Mouse (Mus musculus) midbrain, embryonic 11.5 days (tissue): Measurements from ENCODE around the gene Tomm5. TPM values are rescaled to one million over a fixed set of nuclear protein-coding genes. Genes with fewer than 3 reads are reported as not detected.

Source experiments
- ATAC-seq: fragments of 200-750 bp; cut with Nextera tagmentation; 2 replicates; pipeline ENCODE4 v1.8.0; 2017; ENCODE audit warnings: moderate TSS enrichment, moderate library complexity; ENCODE audit not compliant: low FRiP score
- DNase-seq: peaks from one replicate; pipeline ENCODE4 v3.0.0; 2015; ENCODE audit warnings: low spot score; ENCODE audit errors: missing footprints
- H3K27ac ChIP-seq: fragments of 300-500 bp; sonication (generic); 2 replicates; pipeline ENCODE4 v1.5.1; 2014; ENCODE audit warnings: low read depth, low read length
- H3K27me3 ChIP-seq: fragments of 300-500 bp; sonication (generic); 2 replicates; pipeline ENCODE4 v1.6.1; 2014; ENCODE audit warnings: mild to moderate bottlenecking, low read length, moderate library complexity, mixed read lengths; ENCODE audit not compliant: control insufficient read depth, insufficient read depth
- H3K36me3 ChIP-seq: fragments of 300-500 bp; sonication (generic); 2 replicates; pipeline ENCODE4 v1.6.1; 2014; ENCODE audit warnings: mild to moderate bottlenecking, low read length, moderate library complexity, mixed read lengths; ENCODE audit not compliant: control insufficient read depth, insufficient read depth
- H3K4me1 ChIP-seq: fragments of 300-500 bp; sonication (generic); 2 replicates; pipeline ENCODE4 v1.6.1; 2014; ENCODE audit warnings: low read length; ENCODE audit not compliant: control insufficient read depth, insufficient read depth
- H3K4me2 ChIP-seq: fragments of 300-500 bp; sonication (generic); 2 replicates; pipeline ENCODE4 v1.6.1; 2014; ENCODE audit warnings: mild to moderate bottlenecking, moderate library complexity
- H3K4me3 ChIP-seq: fragments of 300-500 bp; sonication (generic); 2 replicates; pipeline ENCODE4 v1.5.1; 2014; ENCODE audit warnings: low read depth, low read length
- H3K9ac ChIP-seq: fragments of 300-500 bp; sonication (generic); 2 replicates; pipeline ENCODE4 v1.6.1; 2014; ENCODE audit warnings: low read length
- H3K9me3 ChIP-seq: fragments of 300-500 bp; sonication (generic); 2 replicates; pipeline ENCODE4 v1.6.1; 2016; ENCODE audit warnings: low read length; ENCODE audit not compliant: control insufficient read depth
- WGBS: fragments of 180-500 bp; shearing (Covaris S2); extraction: QIAGEN DNeasy Blood & Tissue Kit; methylation state at CpG from one replicate; pipeline ENCODE4 v1.1.7; 2014; 5-methylcytosine and 5-hydroxymethylcytosine counted together
- polyA plus RNA-seq: library from polyadenylated mRNA; unstranded; fragments of >200 nt; fragmentation: Nextera tagmentation; extraction: Ambion mirVana; gene quantifications from 2 replicates; pipeline ENCODE4 v1.2.1, GENCODE M21; 2014

The Tomm5 gene
- polyA plus RNA-seq, 1 experiment from 2014 or later, result 185 TPM

DNA sequence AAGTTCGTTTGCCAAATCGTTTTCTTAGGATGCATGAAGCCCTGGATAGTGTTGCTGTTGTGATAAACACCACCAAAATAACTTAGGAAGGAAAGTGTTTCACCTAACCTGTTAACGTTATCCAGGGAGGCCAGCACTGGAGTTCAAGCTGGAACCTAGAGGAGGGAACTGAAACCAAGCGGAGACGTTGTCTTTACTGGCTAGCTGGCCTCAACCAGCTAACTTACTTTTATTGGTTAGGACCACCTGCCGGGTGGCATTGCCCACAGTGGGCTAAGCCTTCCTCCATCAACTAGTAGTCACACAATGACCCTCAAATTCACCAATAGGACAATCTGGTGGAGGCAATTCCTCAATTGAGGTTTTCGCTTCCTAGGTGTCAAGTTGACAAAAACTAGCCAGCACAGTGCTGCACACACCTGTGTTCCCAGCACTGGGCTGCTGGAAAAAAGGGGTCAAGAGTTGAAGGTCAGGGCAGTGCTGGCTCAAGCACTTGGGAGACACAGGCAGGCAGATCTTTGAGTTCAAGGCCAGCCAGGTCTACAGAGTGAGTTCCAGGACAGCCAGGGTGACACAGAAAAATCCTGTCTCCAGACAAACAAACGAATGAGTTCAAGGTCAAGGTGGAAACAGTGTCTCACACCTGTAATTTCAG is 669 bp upstream of the Tomm5 start:
- Histone ChIP-seq H3K9ac (no peak overlapping the region), H3K4me3 (no peak overlapping the region), H3K4me1 (peaks cover 7% of the 10 kb centered on the region), H3K27ac (no peak overlapping the region), H3K36me3 (no peaks in the 10 kb centered on the region), H3K27me3 (no peaks in the 10 kb centered on the region), H3K9me3 (no peaks in the 10 kb centered on the region), H3K4me2 (no peak overlapping the region; the same call in 1 of the 2 replicates)
- WGBS, result 72% methylated on average over 8 of the region's 8 CpGs
- DNase-seq, result no peak
- ATAC-seq, result no peak

DNA sequence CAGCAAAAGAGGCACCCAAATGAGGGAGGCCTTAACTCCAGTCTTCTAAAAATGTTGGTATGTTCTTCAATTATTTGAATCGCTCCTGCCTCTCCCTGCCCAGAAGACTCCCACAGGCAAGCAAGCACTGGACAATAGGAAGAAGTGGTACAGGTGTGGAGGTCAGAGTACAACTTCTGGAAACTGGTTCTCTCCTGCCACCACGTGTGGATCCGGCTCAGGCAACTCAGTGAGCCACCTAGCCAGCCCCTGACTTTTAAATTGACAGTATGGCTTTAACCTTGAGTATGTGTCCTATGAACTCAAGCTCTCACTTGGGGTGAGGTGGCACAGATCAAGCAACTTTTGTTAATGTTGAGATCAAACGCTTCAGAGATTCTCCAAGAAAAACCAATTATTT is 848 bp downstream of the Tomm5 start:
- Histone ChIP-seq H3K4me1 (peaks cover 7% of the 10 kb centered on the region), H3K9me3 (no peaks in the 10 kb centered on the region), H3K9ac (peak overlapping the region; percentile 90), H3K4me2 (peak overlapping the region; percentile 75), H3K36me3 (no peaks in the 10 kb centered on the region), H3K27ac (no peak overlapping the region), H3K27me3 (no peaks in the 10 kb centered on the region), H3K4me3 (peak overlapping the region; percentile 88)
- ATAC-seq (no peak), DNase-seq (no peak)
- 9% methylated on average over 4 of the region's 4 CpGs for WGBS

- Histone ChIP-seq H3K9ac (no peak overlapping the region), H3K36me3 (no peaks in the 10 kb centered on the region), H3K27ac (no peak overlapping the region), H3K9me3 (no peaks in the 10 kb centered on the region), H3K4me3 (no peak overlapping the region), H3K4me2 (no peak overlapping the region; the same call in 1 of the 2 replicates), H3K4me1 (peaks cover 7% of the 10 kb centered on the region), H3K27me3 (no peaks in the 10 kb centered on the region)
- WGBS, result 77% methylated on average over 5 of the region's 5 CpGs
- DNase-seq (peak; percentile 45), ATAC-seq (no peak)
These were observed 1.5 kb downstream of the Tomm5 start for GRCm38 (mm10) chr4:45106409-45106808.

DNA sequence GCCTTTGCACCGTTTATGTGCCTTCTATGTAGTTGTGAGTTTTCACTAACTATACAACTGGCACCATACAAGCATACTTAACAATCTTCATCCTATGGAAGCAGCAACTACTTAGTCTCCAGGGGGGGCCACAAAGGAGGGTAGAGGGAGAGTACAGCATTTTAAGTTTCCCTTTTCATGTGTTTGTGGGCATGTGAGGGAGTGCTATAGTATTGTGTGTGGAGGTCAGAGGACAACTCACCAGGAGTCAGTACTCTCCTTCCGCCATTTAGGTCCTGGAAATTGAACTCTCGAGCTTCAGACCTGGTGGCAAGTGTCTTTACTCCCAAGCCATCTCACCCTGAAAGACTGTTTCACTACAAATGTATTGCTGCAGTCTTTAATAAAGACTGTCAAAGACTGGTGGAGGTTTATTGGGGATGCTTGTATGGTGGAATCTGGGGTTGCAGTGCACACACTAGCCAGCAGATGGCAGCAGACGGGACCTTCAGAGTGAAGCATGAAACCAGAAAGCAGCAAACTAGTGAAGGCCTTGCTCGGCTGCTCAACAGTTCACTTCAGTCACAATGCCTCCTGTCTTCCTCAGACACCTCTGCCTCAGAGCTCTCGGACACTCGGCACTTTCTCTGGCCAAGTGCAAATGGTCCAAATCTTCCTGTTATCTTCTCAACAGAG is 10.6 kb downstream of the Tomm5 start:
- H3K36me3 ChIP-seq, result no peaks in the 10 kb centered on the region
- H3K4me2 ChIP-seq, result no peak overlapping the region
- no peaks in the 10 kb centered on the region for H3K27me3 ChIP-seq
- 27% methylated on average over 7 of the region's 7 CpGs for WGBS
- no peak overlapping the region for H3K4me3 ChIP-seq
- H3K9me3 ChIP-seq, result no peaks in the 10 kb centered on the region
- H3K27ac ChIP-seq, result no peak overlapping the region
- H3K4me1 ChIP-seq, result no peaks in the 10 kb centered on the region
- peak; percentile 99 for DNase-seq
- no peak for ATAC-seq
- H3K9ac ChIP-seq, result no peak overlapping the region

DNA sequence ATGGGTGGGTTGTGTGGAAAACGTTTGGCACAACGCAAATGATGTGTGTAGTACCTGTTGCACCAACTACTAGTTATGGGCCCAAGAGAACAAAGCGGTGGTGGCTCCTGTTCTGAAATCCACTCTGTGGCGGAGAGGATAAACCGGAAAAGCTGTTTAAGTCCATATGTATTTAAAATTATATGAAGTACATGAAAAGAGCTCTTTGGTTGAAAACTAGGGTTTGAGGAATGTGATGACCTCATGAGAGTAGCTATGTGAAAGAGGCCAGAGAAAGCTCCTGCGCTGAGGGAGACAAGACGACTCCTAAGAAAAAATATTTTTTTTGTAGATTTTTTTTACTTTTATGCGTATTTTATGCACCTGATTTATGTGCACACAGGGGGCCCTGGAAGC is 23.0 kb downstream of the Tomm5 start:
- H3K27me3 ChIP-seq, result no peaks in the 10 kb centered on the region
- WGBS, result 44% methylated on average over 8 of the region's 8 CpGs
- peak overlapping the region; percentile 24; the same call in 1 of the 2 replicates for H3K9ac ChIP-seq
- DNase-seq, result no peak
- H3K27ac ChIP-seq, result no peak overlapping the region
- ATAC-seq, result no peak
- peaks cover 7% of the 10 kb centered on the region for H3K4me1 ChIP-seq
- H3K36me3 ChIP-seq, result no peaks in the 10 kb centered on the region
- H3K4me3 ChIP-seq, result peak overlapping the region; percentile 60; the same call in 1 of the 2 replicates
- no peaks in the 10 kb centered on the region for H3K9me3 ChIP-seq
- peak overlapping the region; percentile 62 for H3K4me2 ChIP-seq

GRCm38 (mm10) chr4:45084021-45084894 is 23.7 kb downstream of the Tomm5 start, which contains the start of gene Fbxo10:
Gene Fbxo10 (minus strand): TSS chr4:45084604.
- Histone ChIP-seq H3K4me3 (peak within 1 kb of the TSS; percentile 60), H3K4me1 (peaks cover 7% of the 10 kb centered on the region), H3K4me2 (peak within 1 kb of the TSS; percentile 62), H3K9me3 (no peaks in the 10 kb centered on the region), H3K9ac (peak within 1 kb of the TSS; percentile 77), H3K27ac (peak within 1 kb of the TSS; percentile 15; the same call in 1 of the 2 replicates), H3K36me3 (no peaks in the 10 kb centered on the region), H3K27me3 (no peaks in the 10 kb centered on the region)
- ATAC-seq, result peak; percentile 95
- WGBS, result under 1% methylated on average over 72 of the region's 77 CpGs
- peak; percentile 98 for DNase-seq

GRCm38 (mm10) chr4:45083487-45083886 is 24.4 kb downstream of the Tomm5 start:
- WGBS, result 3% methylated on average over 8 of the region's 8 CpGs
- DNase-seq (peak; percentile 89), ATAC-seq (no peak)
- no peaks in the 10 kb centered on the region for H3K9me3 ChIP-seq
- H3K4me1 ChIP-seq, result peaks cover 7% of the 10 kb centered on the region
- H3K9ac ChIP-seq, result peak overlapping the region; percentile 77
- H3K27ac ChIP-seq, result no peak overlapping the region
- H3K4me2 ChIP-seq, result peak overlapping the region; percentile 62
- peak overlapping the region; percentile 60 for H3K4me3 ChIP-seq
- no peaks in the 10 kb centered on the region for H3K27me3 ChIP-seq
- no peaks in the 10 kb centered on the region for H3K36me3 ChIP-seq

DNA sequence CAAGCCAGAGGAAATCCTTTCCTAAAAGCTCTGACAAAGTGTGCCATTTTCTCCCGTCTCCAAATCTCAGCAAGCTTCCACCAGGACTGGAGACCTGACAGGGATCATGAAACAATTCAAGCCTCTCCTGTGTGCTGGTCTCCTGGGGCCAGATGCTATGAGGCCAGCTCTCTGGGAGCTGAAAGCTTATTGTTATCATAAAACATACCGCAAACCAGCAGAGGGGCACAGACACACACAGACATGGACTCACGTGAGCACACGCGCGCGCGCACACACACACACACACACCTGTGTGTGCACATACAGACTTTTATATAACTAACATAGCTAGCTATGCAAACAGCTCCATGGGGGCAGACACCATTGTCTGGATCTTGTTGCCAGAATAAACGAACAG is 25.0 kb downstream of the Tomm5 start:
- H3K27me3 ChIP-seq, result no peaks in the 10 kb centered on the region
- peak overlapping the region; percentile 31; the same call in 1 of the 2 replicates for H3K9ac ChIP-seq
- H3K4me3 ChIP-seq, result peak overlapping the region; percentile 60; the same call in 1 of the 2 replicates
- no peaks in the 10 kb centered on the region for H3K9me3 ChIP-seq
- no peaks in the 10 kb centered on the region for H3K36me3 ChIP-seq
- H3K4me2 ChIP-seq, result peak overlapping the region; percentile 62
- WGBS, result 73% methylated on average over 9 of the region's 9 CpGs
- peaks cover 7% of the 10 kb centered on the region for H3K4me1 ChIP-seq
- no peak for ATAC-seq
- no peak overlapping the region for H3K27ac ChIP-seq
- no peak for DNase-seq
